Mouse (Mus musculus) stomach, postnatal 0 days (tissue): ENCODE measurements around the gene Nfatc2.

Source experiments
- CTCF ChIP-seq: IDR thresholded peaks from 2 replicates; pipeline ENCODE4 v1.5.1; 2016; ENCODE audit warnings: antibody characterized with exemption, low read depth, mild to moderate bottlenecking, moderate library complexity
- EP300 ChIP-seq: optimal IDR thresholded peaks from 2 replicates; pipeline ENCODE3; 2016; ENCODE audit warnings: antibody characterized with exemption

DNA sequence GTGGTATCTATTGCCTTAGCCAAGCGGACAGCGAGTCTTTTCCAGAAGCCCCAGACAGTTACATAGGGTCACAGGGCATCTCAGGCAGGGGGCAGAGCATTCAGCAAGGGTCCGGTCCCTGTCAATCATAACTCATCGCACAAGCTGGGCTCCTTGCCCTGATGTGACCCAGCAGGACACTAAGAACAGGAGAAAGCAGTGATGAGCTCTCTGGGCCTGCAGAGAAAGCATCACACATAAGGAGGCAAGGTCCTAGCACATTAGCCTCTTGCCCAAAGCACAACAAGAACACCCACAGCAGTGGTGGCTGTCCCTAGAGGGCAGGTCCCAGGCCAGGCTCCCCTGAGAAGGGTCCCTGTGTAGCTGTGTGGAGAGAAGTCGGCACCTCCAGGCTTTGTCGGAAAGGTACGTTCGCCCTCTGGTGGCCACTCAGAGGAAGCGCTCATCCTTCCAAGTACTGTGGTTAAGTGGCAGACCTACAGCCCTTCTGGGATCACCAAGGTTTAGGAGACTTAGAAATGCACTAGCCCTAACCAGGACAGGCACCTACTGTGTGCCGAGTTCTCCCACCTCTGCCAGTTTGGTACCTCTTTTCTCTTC, 156.1 kb downstream of the Nfatc2 start:
- TF ChIP-seq CTCF (peak; percentile 96), EP300 (no peak)
